Mouse (Mus musculus): ENCODE results near the gene Pdzrn3.

The Pdzrn3 gene

GRCm38 (mm10) chr6:101325842-101326639 lies 51.7 kb downstream of the Pdzrn3 start:
- DNase-seq, result no peak

- DNase-seq, result no peak
These were observed 55.1 kb downstream of the Pdzrn3 start for GRCm38 (mm10) chr6:101322580-101322979.

DNA sequence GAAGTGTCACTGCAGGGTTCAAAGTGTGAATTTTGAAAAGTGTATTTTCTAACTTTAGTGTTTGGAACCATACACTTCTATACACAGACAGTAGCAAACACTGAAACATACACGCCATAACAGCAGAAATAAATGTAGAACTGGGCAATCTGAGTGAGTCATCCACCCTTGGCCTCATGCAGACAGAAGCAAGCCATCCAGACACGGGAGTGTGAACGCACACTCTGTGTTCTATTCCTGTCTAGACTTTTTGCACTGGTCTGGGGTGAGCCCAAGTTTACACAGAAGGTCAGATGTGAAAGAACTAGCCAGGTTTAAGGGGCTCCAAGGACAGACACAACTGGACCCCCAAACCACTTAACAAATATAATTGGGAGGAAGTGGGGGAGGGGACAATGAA lies 57.3 kb downstream of the Pdzrn3 start:
- no peak for DNase-seq

GRCm38 (mm10) chr6:101319374-101319967 lies 58.2 kb downstream of the Pdzrn3 start:
- DNase-seq, result no peak

GRCm38 (mm10) chr6:101318530-101318929 lies 59.2 kb downstream of the Pdzrn3 start:
- DNase-seq, result no peak

DNA sequence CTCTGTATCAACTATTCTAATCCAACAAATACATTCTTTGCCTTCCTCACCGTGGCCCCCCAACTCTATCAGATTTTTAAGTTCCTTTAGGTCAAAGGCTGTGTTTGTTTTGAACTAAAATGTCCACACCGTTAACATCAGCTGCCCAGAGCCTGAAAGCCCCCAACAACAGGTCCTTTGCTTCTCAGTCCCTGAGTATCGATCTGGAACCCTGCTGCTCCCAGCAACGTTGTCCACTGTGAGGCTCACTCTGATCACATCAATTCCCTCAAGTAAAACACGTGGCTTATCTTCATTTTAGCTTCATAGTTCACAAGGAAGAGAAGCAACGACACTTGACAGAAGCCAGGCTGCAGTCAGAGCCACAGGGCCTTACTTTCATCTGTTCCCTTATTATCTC lies 66.3 kb downstream of the Pdzrn3 start:
- DNase-seq, result no peak

DNA sequence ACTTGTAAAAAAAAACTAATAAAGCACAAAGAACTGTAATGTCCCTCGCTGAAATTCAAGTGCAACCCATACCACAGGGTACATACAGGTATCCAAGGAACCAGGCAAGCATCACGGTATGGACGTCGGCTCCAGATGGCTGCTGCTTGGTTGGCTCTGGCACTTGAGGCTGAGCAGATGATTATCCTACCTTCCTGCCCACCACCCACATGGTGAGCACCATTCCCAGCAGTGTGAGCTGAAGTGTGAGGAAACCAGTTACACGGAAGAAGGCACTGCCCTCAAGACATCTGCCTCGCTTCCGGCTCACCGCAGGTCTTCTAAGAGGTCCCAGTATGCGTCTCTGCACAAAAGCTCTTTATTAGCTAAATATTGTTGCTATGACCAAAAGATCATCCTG lies 67.2 kb downstream of the Pdzrn3 start:
- DNase-seq, result no peak

DNA sequence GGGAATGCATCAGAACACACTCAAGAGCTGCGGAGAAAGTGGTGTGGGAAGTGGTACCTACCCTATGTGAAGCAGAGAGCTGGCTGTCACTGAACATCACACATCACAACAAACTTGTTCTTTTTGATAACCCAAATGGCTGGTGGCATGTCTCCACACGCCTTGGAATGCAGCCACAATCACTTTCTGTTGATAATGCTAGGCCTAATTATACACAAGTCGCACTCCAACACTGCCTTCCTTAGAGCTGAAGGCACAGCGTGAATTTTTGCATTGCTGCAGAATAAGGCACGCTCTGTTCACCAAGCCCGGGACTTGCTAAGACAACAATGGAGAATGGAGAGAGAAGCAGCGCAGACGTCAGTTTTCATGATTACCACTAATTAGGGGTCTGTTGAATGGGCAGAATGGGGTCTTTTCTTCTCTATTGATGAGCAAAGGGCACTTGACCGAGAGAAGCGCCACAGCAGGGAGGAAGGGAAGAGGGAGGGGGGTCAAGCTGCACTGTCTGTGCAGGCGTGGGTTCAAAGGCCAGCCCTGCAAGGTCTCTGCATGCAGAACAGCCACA lies 69.6 kb downstream of the Pdzrn3 start:
- no peak for DNase-seq

- no peak for DNase-seq
These were observed 70.9 kb downstream of the Pdzrn3 start for GRCm38 (mm10) chr6:101306834-101307233.

DNA sequence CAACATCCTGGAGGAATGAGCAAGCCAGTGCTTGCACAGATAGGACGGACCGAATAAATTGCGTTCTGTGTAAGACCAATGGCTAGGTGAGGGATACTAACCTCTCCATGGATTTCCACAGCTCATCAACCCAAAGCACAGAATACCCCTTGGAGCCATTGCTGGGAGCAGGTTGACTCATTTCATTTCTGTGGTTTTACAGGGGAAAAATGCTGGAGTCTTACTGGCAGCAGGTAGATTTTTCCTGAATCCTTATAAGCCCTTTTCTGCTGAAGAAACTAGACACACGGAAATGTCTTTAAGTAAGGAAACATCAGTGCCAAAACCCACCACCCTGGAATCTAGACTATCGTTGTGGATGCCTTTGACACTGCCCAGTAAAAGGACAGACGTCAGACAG lies 72.2 kb downstream of the Pdzrn3 start:
- no peak for DNase-seq

DNA sequence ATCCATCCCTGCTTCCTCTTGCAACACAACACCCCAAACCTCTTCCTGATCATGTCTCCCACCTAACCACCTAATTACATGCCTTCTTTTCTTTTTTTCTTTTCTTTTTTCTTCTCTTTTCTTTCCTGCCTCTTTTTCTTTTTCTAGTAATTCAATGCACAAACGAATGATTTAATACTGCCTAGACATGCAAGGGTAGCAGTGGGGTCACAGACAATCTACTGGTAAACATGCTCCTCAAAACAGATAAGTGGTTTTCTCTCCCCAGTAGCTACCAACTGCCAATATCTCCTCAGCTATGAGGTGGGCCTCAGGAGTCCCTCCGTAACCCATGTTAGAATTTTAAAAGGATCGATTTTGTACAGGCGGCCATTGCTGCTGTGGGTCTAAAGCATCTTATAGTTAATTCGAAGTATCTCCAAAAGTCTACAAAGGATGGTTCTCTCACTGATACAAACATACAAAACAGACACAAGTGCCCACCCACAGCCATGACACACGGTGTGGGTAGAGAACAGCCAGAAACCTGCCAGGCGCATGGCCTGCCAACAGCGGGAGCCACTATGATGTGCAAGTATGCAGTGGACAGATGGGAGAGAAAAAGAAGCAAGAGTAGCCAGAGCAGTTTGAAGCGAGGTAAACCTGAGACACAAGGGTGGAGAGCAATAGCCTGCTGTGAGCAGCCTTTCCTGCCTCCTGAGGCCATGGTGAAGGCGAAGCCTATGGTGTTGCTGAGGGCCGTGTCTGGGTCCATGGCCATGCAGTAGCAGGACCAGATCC lies 73.5 kb downstream of the Pdzrn3 start:
- no peak for DNase-seq

DNA sequence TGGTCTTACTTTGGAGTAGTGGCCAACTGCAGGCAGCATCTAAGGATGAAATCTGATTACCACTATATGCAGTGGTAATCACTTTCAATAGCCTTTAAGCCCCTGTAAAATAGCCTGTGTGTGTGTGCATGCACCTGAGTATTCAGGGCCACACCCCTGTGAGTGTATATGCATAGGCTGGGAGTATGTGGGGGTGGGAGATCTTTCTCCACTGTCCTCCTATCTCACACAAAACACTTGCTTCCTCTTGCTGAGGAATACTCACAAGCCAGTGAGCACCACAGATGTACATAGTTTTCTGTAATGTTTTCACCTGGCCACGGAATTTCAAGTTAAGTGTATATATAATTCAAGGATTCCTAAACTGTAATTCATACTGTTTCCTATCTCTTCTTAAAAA lies 74.2 kb downstream of the Pdzrn3 start:
- DNase-seq, result no peak

- DNase-seq, result no peak
These were observed 76.5 kb downstream of the Pdzrn3 start for GRCm38 (mm10) chr6:101301154-101301553.

DNA sequence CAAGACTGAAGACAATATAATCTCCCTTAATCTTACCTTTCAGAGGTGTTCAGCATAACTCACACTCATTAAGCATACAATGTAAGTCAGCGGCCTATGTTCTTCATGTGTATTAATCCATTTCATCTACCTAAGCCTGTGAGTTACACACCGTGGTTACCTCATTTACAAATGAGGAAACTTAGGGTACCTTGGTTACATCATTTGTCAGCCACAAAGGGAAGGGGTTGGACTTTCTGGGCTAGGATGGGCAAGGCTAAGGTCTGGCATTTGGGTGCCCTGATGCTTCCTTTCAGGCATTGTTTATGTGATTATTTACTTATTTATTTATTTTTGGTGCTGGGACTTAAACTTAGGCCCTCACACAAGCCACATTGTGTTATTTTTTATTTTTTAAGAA lies 78.3 kb downstream of the Pdzrn3 start:
- DNase-seq, result no peak

DNA sequence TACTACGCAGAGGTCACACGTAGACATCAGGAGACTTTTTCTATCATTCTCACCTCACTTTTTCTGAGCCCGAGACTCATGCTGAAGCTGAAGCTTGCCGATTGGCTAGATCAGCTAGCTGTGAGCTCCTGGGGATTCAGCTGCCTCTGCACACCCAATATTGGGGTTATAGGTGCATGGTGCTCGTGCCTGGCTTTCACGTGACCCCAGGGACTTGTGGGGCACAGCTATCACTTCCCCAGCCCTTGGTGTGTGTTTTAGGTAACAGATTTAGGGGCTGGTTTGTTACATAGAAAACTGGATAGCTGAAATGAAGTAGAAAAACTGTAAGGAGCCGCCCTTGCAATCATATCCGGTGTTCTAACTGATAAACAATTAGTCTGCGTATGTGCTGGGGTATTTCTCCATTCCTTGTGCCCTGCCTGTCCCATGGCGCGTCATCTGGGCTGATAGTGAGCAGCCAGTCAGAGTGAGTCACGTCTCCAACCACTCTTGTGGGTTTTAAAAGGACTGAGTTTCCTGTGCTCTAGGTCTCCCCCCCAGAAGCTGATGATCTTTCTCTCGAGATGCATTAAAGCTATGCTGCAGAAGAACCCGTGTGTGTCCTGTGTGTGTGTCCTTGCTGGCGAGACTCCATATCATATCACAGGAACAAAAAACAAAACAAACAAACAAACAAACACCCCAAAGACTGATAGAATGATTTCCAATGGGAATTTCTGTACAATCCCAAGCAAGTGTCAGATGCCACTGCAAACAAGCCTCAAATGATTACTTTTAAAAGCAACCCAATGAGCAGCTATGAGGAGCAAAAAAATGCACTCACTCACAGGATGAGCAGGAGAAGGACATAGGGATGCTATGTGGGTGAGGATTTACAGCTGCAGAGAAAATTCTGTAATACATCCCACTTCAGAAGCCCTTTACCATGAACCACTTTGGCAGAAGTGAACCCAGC lies 79.9 kb downstream of the Pdzrn3 start:
- no peak for DNase-seq

DNA sequence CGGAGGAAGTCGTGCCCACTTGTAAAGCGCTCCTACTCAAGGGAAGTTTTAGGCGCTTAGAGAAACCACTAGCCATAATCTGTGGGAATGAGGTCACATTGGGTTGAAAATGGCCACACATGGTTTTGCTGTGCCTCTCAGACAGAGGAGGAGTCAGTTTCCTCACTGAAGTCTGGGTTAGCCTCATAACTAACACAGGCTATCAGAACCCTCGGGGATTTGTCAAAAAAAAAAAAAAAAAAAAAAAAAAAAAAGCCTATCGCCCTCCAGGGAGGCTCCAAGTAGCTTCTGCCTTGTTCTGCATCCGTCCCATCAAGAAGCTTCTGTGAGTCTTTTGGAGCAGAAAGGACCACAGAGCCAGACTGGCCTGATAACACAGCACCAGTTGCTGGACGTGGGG lies 80.7 kb downstream of the Pdzrn3 start:
- DNase-seq, result no peak

GRCm38 (mm10) chr6:101296280-101296679 lies 81.4 kb downstream of the Pdzrn3 start:
- no peak for DNase-seq

DNA sequence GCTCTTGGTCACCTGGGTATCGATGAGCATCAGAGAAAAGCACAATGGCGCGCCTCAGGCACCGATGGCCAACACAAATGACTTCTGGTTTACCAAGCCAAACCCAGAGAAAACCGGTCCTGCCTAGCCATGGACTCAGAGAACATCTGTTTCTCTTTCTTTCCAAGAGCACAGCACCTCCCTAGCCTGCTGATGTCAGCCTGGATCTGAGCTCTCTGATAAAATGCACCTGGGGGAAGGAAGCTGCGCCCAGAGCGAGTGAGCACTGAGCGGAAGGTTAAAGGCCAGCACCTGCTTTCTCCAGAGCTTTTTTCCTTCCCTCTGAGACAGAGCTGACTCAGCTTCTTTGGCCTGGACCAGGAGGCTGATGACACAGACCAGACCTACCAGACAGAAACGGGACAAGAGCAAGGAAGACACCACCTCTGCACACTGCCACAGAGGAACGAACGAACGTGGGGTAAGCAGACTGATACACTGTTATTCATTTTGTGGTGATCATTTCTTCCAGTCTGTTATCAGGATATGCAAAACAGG lies 84.6 kb downstream of the Pdzrn3 start:
- no peak for DNase-seq

DNA sequence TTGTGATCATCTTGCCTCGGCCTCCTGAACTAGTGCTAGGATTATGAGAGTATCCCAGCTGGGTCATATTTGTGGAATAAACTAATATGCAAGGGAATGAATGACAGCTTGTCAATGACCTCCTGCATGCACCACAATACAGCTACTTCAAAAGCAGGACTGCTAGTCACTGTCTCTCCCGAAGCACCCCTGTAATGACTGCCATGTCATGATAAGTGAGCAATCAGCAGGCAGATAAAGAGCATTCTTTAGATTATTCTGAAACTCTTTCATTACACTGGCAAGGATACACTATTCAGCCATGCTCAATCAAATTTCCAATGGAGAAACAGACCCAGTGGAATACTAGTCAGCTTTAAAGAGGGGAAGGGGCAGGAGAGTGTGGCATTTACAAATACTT lies 85.8 kb downstream of the Pdzrn3 start:
- no peak for DNase-seq

GRCm38 (mm10) chr6:101290160-101290559 lies 87.5 kb downstream of the Pdzrn3 start:
- peak; percentile 20 for DNase-seq

GRCm38 (mm10) chr6:101289428-101289827 lies 88.3 kb downstream of the Pdzrn3 start:
- DNase-seq, result no peak

DNA sequence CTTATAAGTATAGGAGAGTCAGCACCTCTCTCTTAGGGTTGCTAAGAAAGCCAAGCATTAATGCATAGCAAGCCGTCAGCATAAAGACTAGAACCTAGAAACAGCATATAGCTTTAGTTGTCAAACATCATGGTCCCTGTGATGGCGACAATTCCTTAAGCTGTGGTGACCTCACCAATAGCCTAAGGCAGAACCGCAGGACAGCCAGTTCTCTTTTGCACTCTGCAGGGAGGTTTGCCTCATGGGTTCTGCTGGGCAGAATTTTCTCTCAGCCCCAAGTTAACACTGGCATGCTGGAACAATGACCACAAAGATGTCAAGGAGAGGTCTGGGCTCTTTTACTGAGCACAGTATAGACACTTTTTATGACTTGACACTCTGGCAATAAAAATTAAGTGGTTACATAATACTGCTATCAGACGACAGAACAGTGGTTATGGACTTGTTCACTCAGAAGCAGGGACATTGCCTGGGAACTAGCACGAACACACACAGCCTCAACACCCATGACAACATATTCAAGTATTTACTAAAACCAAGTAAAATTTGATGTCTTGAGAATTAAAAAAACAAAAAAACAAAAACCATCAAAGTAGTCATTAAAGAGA lies 90.0 kb downstream of the Pdzrn3 start:
- DNase-seq, result no peak
